Mouse (Mus musculus) embryonic facial prominence, embryonic 11.5 days (tissue): ENCODE measurements around the gene Dbf4. TPM values are rescaled to one million over a fixed set of nuclear protein-coding genes. Genes with fewer than 3 reads are reported as not detected.

Experiments used
- ATAC-seq: fragments of 200-750 bp; cut with Nextera tagmentation; replicated peaks from 2 replicates; pipeline ENCODE4 v1.8.0; 2017; ENCODE audit warnings: low read depth; ENCODE audit not compliant: insufficient number of reproducible peaks, low FRiP score, low TSS enrichment
- DNase-seq: peaks from one replicate; pipeline ENCODE4 v3.0.0-alpha.2; 2015; ENCODE audit warnings: low spot score
- H3K27ac ChIP-seq: fragments of 300-500 bp; sonication (generic); replicated peaks from 2 replicates; pipeline ENCODE4 v1.5.1; 2014; ENCODE audit warnings: mild to moderate bottlenecking, low read depth, low read length, control low read depth
- H3K27me3 ChIP-seq: fragments of 300-500 bp; sonication (generic); 2 replicates; pipeline ENCODE4 v1.6.1; 2014; ENCODE audit warnings: mild to moderate bottlenecking, low read length, moderate library complexity, mixed read lengths; ENCODE audit not compliant: control insufficient read depth, insufficient read depth
- H3K36me3 ChIP-seq: fragments of 300-500 bp; sonication (generic); replicated peaks from 2 replicates; pipeline ENCODE4 v1.6.1; 2014; ENCODE audit warnings: low read depth, mild to moderate bottlenecking, low read length, moderate library complexity, mixed read lengths; ENCODE audit not compliant: control insufficient read depth, insufficient read depth
- H3K4me1 ChIP-seq: fragments of 300-500 bp; sonication (generic); 2 replicates; pipeline ENCODE4 v1.6.1; 2014; ENCODE audit warnings: low read length, mixed read lengths; ENCODE audit not compliant: control insufficient read depth, insufficient read depth
- H3K4me2 ChIP-seq: fragments of 300-500 bp; sonication (generic); 2 replicates; pipeline ENCODE4 v1.6.1; 2014; ENCODE audit warnings: low read depth, mild to moderate bottlenecking, control low read depth, low read length, moderate library complexity
- H3K4me3 ChIP-seq: fragments of 300-500 bp; sonication (generic); 2 replicates; pipeline ENCODE4 v1.5.1; 2014; ENCODE audit warnings: low read depth, low read length, control low read depth
- H3K9ac ChIP-seq: fragments of 300-500 bp; sonication (generic); replicated peaks from 2 replicates; pipeline ENCODE4 v1.6.1; 2014; ENCODE audit warnings: mild to moderate bottlenecking, control low read depth, low read length
- H3K9me3 ChIP-seq: fragments of 300-500 bp; sonication (generic); replicated peaks from 2 replicates; pipeline ENCODE4 v1.6.1; 2016; ENCODE audit warnings: mild to moderate bottlenecking, low read length, inconsistent platforms, mixed read lengths; ENCODE audit not compliant: control insufficient read depth
- WGBS: fragments of 180-500 bp; shearing (Covaris S2); extraction: QIAGEN DNeasy Blood & Tissue Kit; methylation state at CpG from one replicate; pipeline ENCODE4 v1.1.7; 2014; 5-methylcytosine and 5-hydroxymethylcytosine counted together
- polyA plus RNA-seq: library from polyadenylated mRNA; unstranded; fragments of >200 nt; fragmentation: Nextera tagmentation; extraction: Ambion mirVana; gene quantifications from 2 replicates; pipeline ENCODE4 v1.2.1, GENCODE M21; 2014

The Dbf4 gene
- polyA plus RNA-seq, 1 experiment from 2014 or later: 97.8 TPM

GRCm38 (mm10) chr5:8422932-8423928, 714 bp upstream of the Dbf4 start:
- no peak for ATAC-seq
- Histone ChIP-seq H3K27me3 (no peaks in the 10 kb centered on the region), H3K4me2 (peak overlapping the region; percentile 66), H3K9me3 (no peaks in the 10 kb centered on the region), H3K27ac (0 out of 2 replicates have a peak overlapping the region, but pooled peaks have one; percentile 28), H3K4me3 (peak overlapping the region; percentile 82), H3K36me3 (no peaks in the 10 kb centered on the region), H3K4me1 (no peaks in the 10 kb centered on the region), H3K9ac (peak overlapping the region; percentile 93)
- WGBS: under 1% methylated on average over 40 of the region's 40 CpGs
- peak; percentile 49 for DNase-seq

- Histone ChIP-seq H3K9me3 (no peaks in the 10 kb centered on the region), H3K4me1 (no peaks in the 10 kb centered on the region), H3K9ac (no peak overlapping the region), H3K4me2 (peak overlapping the region; percentile 66; the same call in 1 of the 2 replicates), H3K4me3 (peak overlapping the region; percentile 82), H3K36me3 (no peaks in the 10 kb centered on the region; the same call in 1 of the 2 replicates), H3K27me3 (no peaks in the 10 kb centered on the region), H3K27ac (no peak overlapping the region)
- DNase-seq: no peak
- no peak for ATAC-seq
- WGBS: 11% methylated on average over 3 of the region's 3 CpGs
Measured at GRCm38 (mm10) chr5:8421424-8421823, 1.1 kb downstream of the Dbf4 start.

- DNase-seq: no peak
- Histone ChIP-seq H3K4me2 (no peak overlapping the region), H3K27me3 (no peaks in the 10 kb centered on the region), H3K4me3 (no peak overlapping the region), H3K9ac (no peak overlapping the region), H3K27ac (no peak overlapping the region), H3K4me1 (no peaks in the 10 kb centered on the region), H3K36me3 (no peaks in the 10 kb centered on the region; the same call in 1 of the 2 replicates), H3K9me3 (no peaks in the 10 kb centered on the region)
- 76% methylated on average over 1 of the region's 1 CpGs for WGBS
- ATAC-seq: no peak
Measured at GRCm38 (mm10) chr5:8417443-8417842, 5.1 kb downstream of the Dbf4 start.

DNA sequence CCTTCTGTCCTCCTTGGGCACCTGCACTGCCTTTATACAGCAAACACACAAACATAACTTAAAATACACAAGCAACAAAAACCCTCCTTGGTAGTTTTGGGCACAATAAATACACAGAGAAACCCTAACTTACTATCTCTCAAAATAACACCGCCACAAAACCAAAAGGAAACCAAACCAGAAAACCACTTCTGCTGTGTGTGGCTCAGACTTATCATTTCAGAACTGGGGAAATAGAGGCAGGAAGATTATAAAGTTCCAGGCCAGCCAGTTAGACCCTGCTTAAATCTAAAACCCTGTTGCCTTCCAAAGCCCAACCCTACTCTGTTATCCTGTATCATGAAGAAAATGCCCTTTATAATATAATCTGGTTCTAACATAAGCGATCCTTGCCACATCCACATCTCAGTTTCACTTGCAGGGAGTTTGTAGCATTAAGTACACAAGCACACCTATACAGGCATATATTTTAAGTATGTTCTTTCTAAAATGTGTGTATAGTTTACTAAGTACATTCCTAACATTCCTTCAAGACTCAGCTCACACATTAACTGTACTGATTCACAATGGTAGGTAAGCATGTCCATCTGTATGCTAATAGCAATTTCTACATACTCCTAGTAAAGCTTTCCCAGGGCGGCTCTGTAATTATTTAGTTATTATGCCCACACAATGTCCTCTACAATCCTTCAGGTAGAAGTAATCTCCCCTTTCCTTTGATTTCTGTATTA, 5.7 kb downstream of the Dbf4 start:
- Histone ChIP-seq H3K9ac (no peak overlapping the region), H3K27me3 (no peaks in the 10 kb centered on the region), H3K4me3 (no peak overlapping the region), H3K36me3 (no peaks in the 10 kb centered on the region; the same call in 1 of the 2 replicates), H3K9me3 (no peaks in the 10 kb centered on the region), H3K4me1 (no peaks in the 10 kb centered on the region), H3K4me2 (no peak overlapping the region), H3K27ac (no peak overlapping the region)
- DNase-seq (no peak), ATAC-seq (no peak)
- 92% methylated on average over 3 of the region's 3 CpGs for WGBS

- ATAC-seq: no peak
- WGBS: 94% methylated on average over 4 of the region's 4 CpGs
- no peak overlapping the region for H3K9ac ChIP-seq
Measured at GRCm38 (mm10) chr5:8408746-8409145, 13.8 kb downstream of the Dbf4 start.

GRCm38 (mm10) chr5:8397587-8398249, 24.8 kb downstream of the Dbf4 start:
- H3K27me3 ChIP-seq: no peaks in the 10 kb centered on the region
- peaks cover 9% of the 10 kb centered on the region for H3K36me3 ChIP-seq
- no peak overlapping the region for H3K9ac ChIP-seq
- no peak overlapping the region for H3K4me2 ChIP-seq
- no peak for ATAC-seq
- no peak overlapping the region for H3K27ac ChIP-seq
- no peak overlapping the region for H3K4me3 ChIP-seq
- H3K9me3 ChIP-seq: no peaks in the 10 kb centered on the region
- no peak for DNase-seq
- WGBS: 93% methylated on average over 13 of the region's 13 CpGs
- no peaks in the 10 kb centered on the region for H3K4me1 ChIP-seq

More at GRCm38 (mm10) chr5:8408746-8409145, 13.8 kb downstream of the Dbf4 start:
- Histone ChIP-seq H3K4me3 (no peak overlapping the region), H3K4me1 (no peaks in the 10 kb centered on the region), H3K36me3 (no peaks in the 10 kb centered on the region; the same call in 1 of the 2 replicates), H3K27ac (no peak overlapping the region), H3K4me2 (no peak overlapping the region), H3K9me3 (no peaks in the 10 kb centered on the region), H3K27me3 (no peaks in the 10 kb centered on the region)
- DNase-seq: no peak

GRCm38 (mm10) chr5:8393891-8394583, 28.5 kb downstream of the Dbf4 start:
- Histone ChIP-seq H3K4me3 (no peak overlapping the region), H3K4me2 (no peak overlapping the region), H3K9ac (no peak overlapping the region), H3K27ac (no peak overlapping the region), H3K27me3 (no peaks in the 10 kb centered on the region), H3K4me1 (no peaks in the 10 kb centered on the region), H3K36me3 (peaks cover 6% of the 10 kb centered on the region), H3K9me3 (no peaks in the 10 kb centered on the region)
- WGBS: 72% methylated on average over 1 of the region's 1 CpGs
- ATAC-seq (no peak), DNase-seq (no peak)
